Mouse (Mus musculus): ENCODE data around the gene Arpin. TPM values are rescaled to one million over a fixed set of nuclear protein-coding genes. Genes with fewer than 3 reads are reported as not detected.

Arpin gene
- polyA plus RNA-seq (2014; fragmentation: Nextera tagmentation; extraction: Ambion mirVana), result 15.4 and 17.9 TPM in 2 replicates

DNA sequence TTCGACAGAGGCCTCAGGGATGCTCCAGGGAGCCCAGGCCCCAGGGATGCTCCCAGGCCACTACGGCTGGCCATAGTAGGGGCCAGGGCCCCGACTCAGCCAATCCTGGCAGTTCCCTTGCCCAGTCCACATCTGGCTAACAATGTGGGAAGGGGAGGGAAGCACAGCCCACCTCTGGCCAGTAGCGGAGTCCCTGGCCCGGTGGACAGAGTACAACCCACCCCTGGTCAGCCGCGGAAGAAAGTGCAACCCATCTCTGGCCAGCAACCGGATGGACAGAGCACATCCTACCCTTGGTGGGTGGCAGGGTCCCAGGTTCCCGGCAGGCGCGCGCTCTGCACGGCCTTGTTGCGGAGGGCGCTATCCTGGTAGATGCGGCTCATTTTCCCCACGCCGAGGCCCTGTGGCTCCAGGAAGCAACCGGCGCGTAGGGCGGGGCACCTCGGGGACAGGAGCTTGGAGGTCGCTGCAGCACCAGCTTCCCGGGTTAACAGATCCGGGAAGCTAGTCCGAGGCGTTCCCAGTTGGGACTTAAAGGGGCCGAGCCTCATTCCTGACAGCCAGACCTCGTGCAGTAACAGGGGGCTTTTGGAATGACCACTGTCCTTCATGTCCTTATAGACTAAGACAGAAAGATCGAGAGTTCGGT lies at the start of gene Arpin:
TSS of gene Arpin (minus strand) at position 498 of the 649 bp plus-strand sequence.
- Histone ChIP-seq H3K4me1 (ENCODE audit: control insufficient read depth, insufficient read depth, low read length) (peaks cover 11% of the 10 kb centered on the region), H3K4me2 (ENCODE audit: low read length) (peak within 1 kb of the TSS; percentile 75), H3K27ac (replicated peaks; ENCODE audit: low read depth, low read length) (peak within 1 kb of the TSS; percentile 52), H3K4me3 (replicated peaks; ENCODE audit: low read depth, low read length) (peak within 1 kb of the TSS; percentile 47), H3K27me3 (ENCODE audit: control insufficient read depth, insufficient read depth, low read length) (no peaks in the 10 kb centered on the region), H3K9ac (replicated peaks; ENCODE audit: low read length) (peak within 1 kb of the TSS; percentile 64), H3K36me3 (ENCODE audit: control insufficient read depth, insufficient read depth, low read length) (no peaks in the 10 kb centered on the region), H3K9me3 (ENCODE audit: control insufficient read depth, low read length) (no peaks in the 10 kb centered on the region)
- WGBS, result 1% methylated on average over 32 of the region's 32 CpGs
- peak; percentile 81 for DNase-seq
- ATAC-seq (ENCODE audit: low FRiP score, low TSS enrichment), result peak; percentile 55; the same call in 1 of the 2 replicates

GRCm38 (mm10) chr7:79975316-79975715 lies 40.2 kb upstream of the Arpin start:
- Histone ChIP-seq H3K27me3 (ENCODE audit: control insufficient read depth, insufficient read depth, low read length) (no peaks in the 10 kb centered on the region), H3K9ac (replicated peaks; ENCODE audit: low read length) (no peak overlapping the region), H3K9me3 (ENCODE audit: control insufficient read depth, low read length) (no peaks in the 10 kb centered on the region), H3K36me3 (ENCODE audit: control insufficient read depth, insufficient read depth, low read length) (no peaks in the 10 kb centered on the region), H3K4me1 (ENCODE audit: control insufficient read depth, insufficient read depth, low read length) (no peaks in the 10 kb centered on the region), H3K4me2 (ENCODE audit: low read length) (no peak overlapping the region), H3K27ac (replicated peaks; ENCODE audit: low read depth, low read length) (no peak overlapping the region), H3K4me3 (replicated peaks; ENCODE audit: low read depth, low read length) (no peak overlapping the region)
- no peak for ATAC-seq (ENCODE audit: low FRiP score, low TSS enrichment)
- no peak for DNase-seq
- 91% methylated on average over 2 of the region's 2 CpGs for WGBS

- ATAC-seq (ENCODE audit: low FRiP score, low TSS enrichment) (no peak), DNase-seq (no peak)
- H3K9me3 ChIP-seq (ENCODE audit: control insufficient read depth, low read length), result no peaks in the 10 kb centered on the region
- H3K9ac ChIP-seq (replicated peaks; ENCODE audit: low read length), result no peak overlapping the region
- H3K27ac ChIP-seq (replicated peaks; ENCODE audit: low read depth, low read length), result no peak overlapping the region
- WGBS, result 82% methylated on average over 5 of the region's 5 CpGs
- H3K27me3 ChIP-seq (ENCODE audit: control insufficient read depth, insufficient read depth, low read length), result no peaks in the 10 kb centered on the region
- H3K4me3 ChIP-seq (replicated peaks; ENCODE audit: low read depth, low read length), result no peak overlapping the region
- H3K4me1 ChIP-seq (ENCODE audit: control insufficient read depth, insufficient read depth, low read length), result no peaks in the 10 kb centered on the region
- no peak overlapping the region for H3K4me2 ChIP-seq (ENCODE audit: low read length)
- H3K36me3 ChIP-seq (ENCODE audit: control insufficient read depth, insufficient read depth, low read length), result no peaks in the 10 kb centered on the region
Measured at GRCm38 (mm10) chr7:79972195-79972594, 37.0 kb upstream of the Arpin start.

DNA sequence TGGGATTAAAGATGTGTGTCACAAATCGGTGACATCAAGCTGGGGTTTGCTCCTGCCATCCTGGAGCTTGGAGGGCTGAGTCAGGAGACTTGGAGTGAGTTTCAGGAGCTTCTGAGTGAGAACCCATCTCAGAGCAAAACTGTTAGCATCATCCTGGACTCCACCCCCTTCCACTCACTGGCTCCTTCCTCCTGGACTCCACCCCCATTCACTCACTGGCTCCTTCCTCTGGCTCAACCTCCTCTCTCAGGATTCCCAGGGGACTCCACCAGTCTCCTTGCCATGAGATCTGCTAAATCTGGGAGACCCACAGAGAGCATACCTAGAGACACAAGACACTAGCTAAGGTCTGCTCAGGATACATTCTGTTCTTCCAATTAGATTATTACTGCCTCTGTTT lies 35.2 kb upstream of the Arpin start:
- no peaks in the 10 kb centered on the region for H3K9me3 ChIP-seq (ENCODE audit: control insufficient read depth, low read length)
- no peaks in the 10 kb centered on the region for H3K4me1 ChIP-seq (ENCODE audit: control insufficient read depth, insufficient read depth, low read length)
- DNase-seq (no peak), ATAC-seq (ENCODE audit: low FRiP score, low TSS enrichment) (no peak)
- no peak overlapping the region for H3K4me3 ChIP-seq (replicated peaks; ENCODE audit: low read depth, low read length)
- WGBS, result 85% methylated on average over 1 of the region's 1 CpGs
- H3K27me3 ChIP-seq (ENCODE audit: control insufficient read depth, insufficient read depth, low read length), result no peaks in the 10 kb centered on the region
- H3K4me2 ChIP-seq (ENCODE audit: low read length), result no peak overlapping the region
- no peak overlapping the region for H3K9ac ChIP-seq (replicated peaks; ENCODE audit: low read length)
- no peaks in the 10 kb centered on the region for H3K36me3 ChIP-seq (ENCODE audit: control insufficient read depth, insufficient read depth, low read length)
- no peak overlapping the region for H3K27ac ChIP-seq (replicated peaks; ENCODE audit: low read depth, low read length)

DNA sequence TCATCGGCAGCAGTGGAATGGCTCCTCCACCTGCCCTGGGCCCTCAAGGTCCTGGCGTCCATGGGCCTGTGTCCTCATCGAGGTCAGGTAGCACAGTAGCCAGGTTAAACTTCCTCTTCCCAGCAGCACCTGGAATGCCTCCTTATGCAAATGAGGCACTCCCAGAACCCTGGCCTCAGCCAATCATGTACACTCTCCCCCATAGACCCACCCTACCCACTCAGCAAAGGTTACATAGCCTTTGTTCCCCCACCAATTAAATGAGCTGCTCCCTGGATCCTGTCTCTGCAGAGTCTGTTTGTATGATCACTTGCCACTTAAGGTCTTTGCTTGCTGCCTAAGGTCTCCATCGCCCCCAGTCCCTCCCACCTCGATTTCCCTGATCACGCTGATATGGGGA lies 33.2 kb upstream of the Arpin start:
- Histone ChIP-seq H3K9me3 (ENCODE audit: control insufficient read depth, low read length) (no peaks in the 10 kb centered on the region), H3K27me3 (ENCODE audit: control insufficient read depth, insufficient read depth, low read length) (no peaks in the 10 kb centered on the region), H3K36me3 (ENCODE audit: control insufficient read depth, insufficient read depth, low read length) (no peaks in the 10 kb centered on the region), H3K4me3 (replicated peaks; ENCODE audit: low read depth, low read length) (no peak overlapping the region), H3K4me1 (ENCODE audit: control insufficient read depth, insufficient read depth, low read length) (no peaks in the 10 kb centered on the region), H3K9ac (replicated peaks; ENCODE audit: low read length) (no peak overlapping the region), H3K4me2 (ENCODE audit: low read length) (no peak overlapping the region), H3K27ac (replicated peaks; ENCODE audit: low read depth, low read length) (no peak overlapping the region)
- 87% methylated on average over 6 of the region's 6 CpGs for WGBS
- no peak for ATAC-seq (ENCODE audit: low FRiP score, low TSS enrichment)
- DNase-seq, result no peak

- WGBS, result 55% methylated on average over 1 of the region's 1 CpGs
- H3K9me3 ChIP-seq (ENCODE audit: control insufficient read depth, low read length), result no peaks in the 10 kb centered on the region
Measured at GRCm38 (mm10) chr7:79961600-79961999, 26.4 kb upstream of the Arpin start.

DNA sequence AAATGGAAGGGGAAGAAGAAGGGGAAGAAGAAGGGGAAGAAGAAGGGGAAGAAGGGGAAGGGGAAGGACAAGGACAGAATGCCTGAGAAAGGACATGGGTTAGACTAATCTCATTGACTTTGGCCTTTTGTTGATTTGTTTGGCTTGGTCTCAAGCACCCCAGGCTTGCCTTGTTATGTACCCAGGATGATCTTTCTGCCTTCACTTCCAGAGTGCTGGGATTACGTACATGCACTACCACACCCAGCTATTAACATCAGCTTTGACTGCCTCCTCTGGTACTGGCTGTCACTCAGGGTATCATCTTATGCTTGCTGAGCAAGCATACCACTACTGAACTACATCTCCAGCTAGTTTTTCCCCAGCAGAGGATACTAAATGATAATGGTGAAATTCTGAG lies 21.0 kb upstream of the Arpin start:
- Histone ChIP-seq H3K27me3 (ENCODE audit: control insufficient read depth, insufficient read depth, low read length) (no peaks in the 10 kb centered on the region), H3K4me3 (replicated peaks; ENCODE audit: low read depth, low read length) (no peak overlapping the region), H3K4me1 (ENCODE audit: control insufficient read depth, insufficient read depth, low read length) (no peaks in the 10 kb centered on the region), H3K9ac (replicated peaks; ENCODE audit: low read length) (no peak overlapping the region), H3K27ac (replicated peaks; ENCODE audit: low read depth, low read length) (no peak overlapping the region), H3K9me3 (ENCODE audit: control insufficient read depth, low read length) (no peaks in the 10 kb centered on the region), H3K4me2 (ENCODE audit: low read length) (no peak overlapping the region), H3K36me3 (ENCODE audit: control insufficient read depth, insufficient read depth, low read length) (no peaks in the 10 kb centered on the region)
- DNase-seq, result no peak
- ATAC-seq (ENCODE audit: low FRiP score, low TSS enrichment), result no peak
- WGBS, result 82% methylated on average over 1 of the region's 1 CpGs

More at GRCm38 (mm10) chr7:79961600-79961999, 26.4 kb upstream of the Arpin start:
- Histone ChIP-seq H3K4me3 (replicated peaks; ENCODE audit: low read depth, low read length) (no peak overlapping the region), H3K27ac (replicated peaks; ENCODE audit: low read depth, low read length) (no peak overlapping the region), H3K27me3 (ENCODE audit: control insufficient read depth, insufficient read depth, low read length) (no peaks in the 10 kb centered on the region), H3K4me1 (ENCODE audit: control insufficient read depth, insufficient read depth, low read length) (no peaks in the 10 kb centered on the region), H3K4me2 (ENCODE audit: low read length) (no peak overlapping the region), H3K9ac (replicated peaks; ENCODE audit: low read length) (no peak overlapping the region), H3K36me3 (ENCODE audit: control insufficient read depth, insufficient read depth, low read length) (no peaks in the 10 kb centered on the region)
- DNase-seq, result no peak
- ATAC-seq (ENCODE audit: low FRiP score, low TSS enrichment), result no peak

DNA sequence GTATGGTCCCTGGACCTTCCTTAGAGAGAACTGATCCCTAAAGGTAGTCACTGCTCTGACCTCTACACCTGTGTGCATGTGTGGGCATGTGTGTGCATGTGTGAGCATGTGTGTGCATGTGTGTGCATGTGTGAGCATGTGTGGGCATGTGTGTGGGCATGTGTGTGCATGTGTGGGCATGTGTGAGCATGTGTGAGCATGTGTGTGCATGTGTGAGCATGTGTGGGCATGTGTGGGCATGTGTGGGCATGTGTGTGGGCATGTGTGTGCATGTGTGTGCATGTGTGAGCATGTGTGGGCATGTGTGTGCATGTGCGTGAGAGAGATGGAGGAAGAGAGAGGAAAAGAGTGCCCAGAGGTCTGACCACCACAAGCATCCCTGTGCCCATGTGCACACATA lies 19.7 kb upstream of the Arpin start:
- ATAC-seq (ENCODE audit: low FRiP score, low TSS enrichment) (no peak), DNase-seq (no peak)
- H3K4me3 ChIP-seq (replicated peaks; ENCODE audit: low read depth, low read length), result no peak overlapping the region
- no peak overlapping the region for H3K4me2 ChIP-seq (ENCODE audit: low read length)
- H3K4me1 ChIP-seq (ENCODE audit: control insufficient read depth, insufficient read depth, low read length), result no peaks in the 10 kb centered on the region
- no peaks in the 10 kb centered on the region for H3K36me3 ChIP-seq (ENCODE audit: control insufficient read depth, insufficient read depth, low read length)
- no peak overlapping the region for H3K9ac ChIP-seq (replicated peaks; ENCODE audit: low read length)
- H3K27me3 ChIP-seq (ENCODE audit: control insufficient read depth, insufficient read depth, low read length), result no peaks in the 10 kb centered on the region
- no peaks in the 10 kb centered on the region for H3K9me3 ChIP-seq (ENCODE audit: control insufficient read depth, low read length)
- 78% methylated on average over 1 of the region's 1 CpGs for WGBS
- H3K27ac ChIP-seq (replicated peaks; ENCODE audit: low read depth, low read length), result no peak overlapping the region

- H3K9me3 ChIP-seq (ENCODE audit: control insufficient read depth, low read length), result no peaks in the 10 kb centered on the region
- no peak overlapping the region for H3K4me2 ChIP-seq (ENCODE audit: low read length)
- no peaks in the 10 kb centered on the region for H3K27me3 ChIP-seq (ENCODE audit: control insufficient read depth, insufficient read depth, low read length)
- H3K4me3 ChIP-seq (replicated peaks; ENCODE audit: low read depth, low read length), result no peak overlapping the region
- no peaks in the 10 kb centered on the region for H3K36me3 ChIP-seq (ENCODE audit: control insufficient read depth, insufficient read depth, low read length)
- DNase-seq (no peak), ATAC-seq (ENCODE audit: low FRiP score, low TSS enrichment) (no peak)
- H3K4me1 ChIP-seq (ENCODE audit: control insufficient read depth, insufficient read depth, low read length), result no peaks in the 10 kb centered on the region
- H3K9ac ChIP-seq (replicated peaks; ENCODE audit: low read length), result no peak overlapping the region
- H3K27ac ChIP-seq (replicated peaks; ENCODE audit: low read depth, low read length), result no peak overlapping the region
- 77% methylated on average over 3 of the region's 3 CpGs for WGBS
Measured at GRCm38 (mm10) chr7:79951038-79951437, 15.9 kb upstream of the Arpin start.
